Mouse (Mus musculus): ENCODE measurements around the gene Rufy4.
A peak's percentile ranks its signal among the peaks of the same experiment; 100 is the strongest.

The Rufy4 gene

DNA sequence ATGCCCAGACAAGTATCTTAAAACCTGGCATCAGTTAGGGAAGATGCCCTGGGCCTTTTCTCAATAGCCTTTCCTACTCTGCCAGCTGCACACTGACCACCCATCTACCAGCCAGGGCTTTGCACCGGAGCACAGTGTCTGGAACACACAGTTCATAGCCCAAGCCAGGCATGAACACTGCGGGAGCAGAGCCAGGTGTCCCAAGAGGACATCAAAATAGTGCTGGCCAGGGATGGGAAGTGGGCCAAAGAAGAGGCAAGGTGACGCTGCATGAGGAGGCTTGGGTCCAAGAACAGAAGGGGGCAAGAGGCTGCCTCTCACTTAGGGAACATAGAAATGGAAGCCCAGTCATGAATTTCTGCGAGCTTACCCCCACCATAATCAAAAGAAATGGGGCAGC is 19.7 kb upstream of the Rufy4 start:
- DNase-seq (ENCODE audit: extremely low spot score, low spot score): no peak

DNA sequence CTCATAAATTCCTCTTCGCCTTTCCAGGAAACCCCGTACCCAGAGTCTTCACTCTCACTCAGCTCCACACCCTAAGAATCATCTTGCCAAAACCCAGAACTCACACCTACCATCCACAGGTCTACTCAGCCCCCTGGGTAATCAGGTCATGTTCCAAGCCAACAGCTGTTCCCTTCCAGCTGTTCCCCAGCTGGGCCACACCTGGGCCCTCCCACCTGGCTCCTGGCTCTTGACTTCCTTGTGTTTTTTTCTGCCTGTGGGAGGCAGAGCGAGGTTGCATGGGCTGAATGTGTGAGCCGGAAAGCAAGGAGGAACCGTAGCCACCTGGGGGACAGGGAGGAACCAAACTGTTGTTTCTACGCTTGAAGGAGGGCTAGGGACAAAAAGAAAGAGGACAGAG is 19.1 kb upstream of the Rufy4 start:
- DNase-seq (ENCODE audit: extremely low spot score, low spot score): no peak

DNA sequence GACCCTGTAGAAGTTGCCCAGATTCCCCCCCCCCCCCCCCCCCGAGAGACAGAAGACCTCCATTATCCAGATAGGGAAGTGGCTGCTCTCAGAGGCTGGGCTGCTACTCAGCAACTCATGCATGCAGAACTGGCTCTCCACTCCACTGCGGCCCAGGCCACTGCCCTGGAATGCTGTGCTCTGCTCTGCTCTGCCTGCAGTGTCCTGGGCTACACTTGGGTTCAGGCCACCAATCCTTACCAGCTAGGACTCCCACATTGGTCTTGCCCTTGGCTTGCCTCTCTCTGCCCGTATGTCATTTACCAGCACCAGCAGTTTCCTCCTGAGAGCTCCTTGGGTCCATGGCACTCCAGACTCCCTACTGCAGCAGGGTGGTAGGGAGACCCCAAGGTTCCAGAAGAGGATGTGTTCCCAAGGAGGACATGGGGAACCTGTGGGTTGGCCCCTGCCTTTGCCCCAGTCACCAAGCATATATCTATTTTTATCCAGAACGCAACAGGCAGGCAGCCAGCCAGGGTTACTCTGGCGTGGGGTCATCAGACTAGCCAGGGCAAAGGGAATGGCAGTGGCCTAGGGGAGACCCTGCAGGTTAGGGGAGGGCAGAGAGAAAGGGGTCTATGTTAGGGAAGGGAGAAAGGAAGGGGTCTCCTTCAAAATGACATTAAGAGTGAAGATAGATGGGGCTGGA is 17.3 kb upstream of the Rufy4 start:
- no peak for DNase-seq (ENCODE audit: extremely low spot score, low spot score)

DNA sequence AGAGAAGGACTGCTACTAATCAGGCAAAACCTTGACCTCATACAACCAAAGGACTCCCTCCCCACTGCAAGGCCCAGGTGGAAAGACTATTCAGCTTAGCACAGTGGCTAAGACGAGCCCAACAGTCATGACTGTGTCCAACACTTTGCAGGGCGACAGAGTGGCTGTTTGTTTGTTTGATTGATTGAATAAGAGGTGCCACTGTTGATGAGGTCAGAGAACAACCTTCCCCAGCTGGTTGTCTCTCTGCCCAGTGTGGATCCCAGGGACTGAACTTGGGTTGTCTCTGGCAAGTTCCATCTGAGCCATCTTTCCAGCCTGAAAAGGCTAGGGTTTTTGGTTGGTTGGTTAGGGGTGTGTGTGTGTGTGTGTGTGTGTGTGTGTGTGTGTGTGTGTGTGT is 15.7 kb upstream of the Rufy4 start:
- no peak for DNase-seq (ENCODE audit: extremely low spot score, low spot score)

DNA sequence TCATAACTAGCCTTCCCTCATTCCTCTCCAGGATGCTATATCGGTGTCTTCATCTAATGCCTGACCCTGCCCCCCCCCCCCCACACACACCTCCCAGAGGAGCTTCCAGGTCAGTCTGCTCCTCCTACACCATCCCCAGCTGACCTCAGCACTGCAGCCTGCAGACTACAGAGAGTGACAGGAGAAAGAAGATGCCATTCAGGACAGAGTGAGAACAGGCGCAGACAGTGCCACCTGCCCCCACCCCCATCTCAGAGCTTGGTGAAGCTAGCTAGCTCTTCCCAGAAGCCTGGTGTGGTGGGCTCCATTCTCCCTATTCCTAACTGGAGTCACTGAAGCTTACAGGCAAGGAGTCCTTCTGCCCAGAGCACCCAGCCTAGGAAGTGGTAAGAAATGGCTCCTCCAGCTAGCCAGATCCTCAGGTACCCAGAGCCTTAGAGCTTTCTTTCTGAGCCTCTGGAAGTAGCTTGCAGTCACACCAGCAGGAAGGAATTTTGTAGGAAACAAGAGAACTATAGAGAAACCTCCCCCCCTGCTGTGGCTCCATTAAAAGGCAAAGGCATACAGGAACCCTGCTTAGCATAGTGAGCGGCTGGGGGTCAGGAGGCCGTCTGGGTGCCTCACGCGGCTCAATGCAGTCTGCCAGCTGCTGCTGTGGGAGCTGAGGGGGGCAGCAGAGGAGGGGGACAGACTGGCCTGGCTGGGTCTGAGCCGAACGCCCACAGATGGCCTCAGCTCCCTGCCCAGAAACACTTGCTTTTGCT is 14.2 kb upstream of the Rufy4 start:
- DNase-seq (ENCODE audit: extremely low spot score, low spot score): peak; percentile 76

DNA sequence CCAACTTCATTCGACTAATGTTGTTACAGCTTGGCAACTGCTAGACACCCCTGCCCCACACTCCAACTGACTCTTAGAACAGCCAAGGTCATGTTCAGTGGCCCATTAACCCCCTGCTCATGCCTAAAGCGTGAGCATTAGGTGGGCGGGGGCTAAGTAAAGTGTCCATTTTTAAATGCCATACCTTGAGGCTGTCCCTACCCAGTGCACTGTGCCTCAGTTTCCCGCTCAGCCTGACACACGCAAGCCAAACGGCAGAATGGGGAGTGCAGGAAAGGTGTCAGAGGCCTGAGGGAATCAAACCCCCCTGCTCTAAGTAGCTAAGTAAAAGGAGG is 13.7 kb upstream of the Rufy4 start:
- no peak for DNase-seq (ENCODE audit: extremely low spot score, low spot score)

DNA sequence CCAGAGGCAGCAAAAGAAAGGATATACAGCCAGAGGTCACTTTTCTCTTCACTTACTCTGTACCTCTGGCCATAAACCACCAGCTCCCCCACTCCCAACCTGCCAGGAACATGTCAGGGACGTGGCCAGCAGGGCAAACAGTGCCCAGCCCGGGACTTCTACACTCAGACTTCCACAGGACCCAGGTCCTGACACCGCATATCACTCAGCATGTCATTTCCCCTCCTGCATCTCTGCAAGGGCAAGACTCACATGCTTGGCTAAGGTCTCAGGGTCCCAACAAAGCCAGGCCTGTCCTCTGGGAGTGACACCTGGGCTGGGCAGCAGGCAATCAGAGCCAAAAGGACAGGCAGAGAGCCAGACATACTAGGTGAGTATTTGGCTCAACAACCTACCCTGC is 12.3 kb upstream of the Rufy4 start:
- DNase-seq (ENCODE audit: extremely low spot score, low spot score): no peak

DNA sequence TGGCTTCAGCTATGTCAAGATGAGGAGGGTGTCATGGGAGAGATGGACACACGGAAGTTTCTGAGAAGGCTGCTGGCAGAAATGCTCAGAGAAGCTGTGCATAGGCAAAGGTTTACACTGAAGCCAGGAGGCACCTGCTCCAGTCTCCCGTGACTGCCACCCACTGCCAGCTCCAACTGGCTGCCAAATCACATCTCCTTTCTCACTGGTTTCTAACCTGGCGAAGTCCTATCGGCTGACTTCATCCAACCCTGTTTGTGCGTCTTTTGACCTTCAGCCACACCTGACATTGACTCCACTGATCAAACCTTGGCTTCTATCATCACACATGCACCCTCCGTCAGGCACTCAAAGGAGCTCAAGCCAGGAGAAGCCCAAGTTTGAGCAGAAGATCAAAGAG is 7.5 kb upstream of the Rufy4 start:
- DNase-seq (ENCODE audit: extremely low spot score, low spot score): no peak

DNA sequence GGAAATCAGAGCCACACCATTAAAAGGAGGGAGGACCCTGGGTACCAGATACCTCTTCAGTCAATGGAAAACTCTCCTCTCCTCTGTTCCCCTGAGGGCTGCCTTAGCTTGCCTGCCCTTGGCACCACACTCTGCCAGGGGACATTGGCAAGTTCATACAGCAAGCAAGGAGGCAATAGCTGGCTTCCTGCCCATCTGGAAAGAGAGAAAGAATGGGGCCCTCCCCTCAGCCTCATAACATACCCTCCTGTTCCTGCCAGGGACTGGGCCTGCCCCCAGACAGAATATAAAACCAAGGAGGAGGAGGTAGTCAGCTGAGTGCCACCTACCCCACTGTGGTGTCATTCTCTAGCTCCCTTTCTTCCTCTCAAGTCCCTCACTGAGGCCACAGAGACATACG is 6.2 kb upstream of the Rufy4 start:
- no peak for DNase-seq (ENCODE audit: extremely low spot score, low spot score)

DNA sequence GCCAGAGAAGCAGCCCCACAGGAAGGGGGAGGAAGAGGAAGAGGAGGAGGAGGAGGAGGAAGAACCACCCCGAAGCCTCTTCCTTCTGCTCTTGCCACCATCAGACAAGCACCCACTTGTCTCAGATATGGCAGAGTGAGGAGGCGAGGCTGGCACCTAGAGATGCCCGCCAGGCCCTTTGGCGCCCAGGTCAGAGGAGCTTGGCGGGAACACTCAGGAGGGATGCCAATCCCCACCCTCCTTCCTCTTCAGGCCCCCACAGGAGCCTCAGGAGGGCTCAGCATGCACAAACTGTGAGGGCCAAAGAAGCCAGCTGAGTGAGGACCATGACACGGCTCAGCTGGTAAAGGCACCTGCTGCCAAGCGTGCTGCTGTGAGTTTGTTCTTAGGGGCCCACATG is 4.2 kb upstream of the Rufy4 start:
- DNase-seq (ENCODE audit: extremely low spot score, low spot score): no peak

DNA sequence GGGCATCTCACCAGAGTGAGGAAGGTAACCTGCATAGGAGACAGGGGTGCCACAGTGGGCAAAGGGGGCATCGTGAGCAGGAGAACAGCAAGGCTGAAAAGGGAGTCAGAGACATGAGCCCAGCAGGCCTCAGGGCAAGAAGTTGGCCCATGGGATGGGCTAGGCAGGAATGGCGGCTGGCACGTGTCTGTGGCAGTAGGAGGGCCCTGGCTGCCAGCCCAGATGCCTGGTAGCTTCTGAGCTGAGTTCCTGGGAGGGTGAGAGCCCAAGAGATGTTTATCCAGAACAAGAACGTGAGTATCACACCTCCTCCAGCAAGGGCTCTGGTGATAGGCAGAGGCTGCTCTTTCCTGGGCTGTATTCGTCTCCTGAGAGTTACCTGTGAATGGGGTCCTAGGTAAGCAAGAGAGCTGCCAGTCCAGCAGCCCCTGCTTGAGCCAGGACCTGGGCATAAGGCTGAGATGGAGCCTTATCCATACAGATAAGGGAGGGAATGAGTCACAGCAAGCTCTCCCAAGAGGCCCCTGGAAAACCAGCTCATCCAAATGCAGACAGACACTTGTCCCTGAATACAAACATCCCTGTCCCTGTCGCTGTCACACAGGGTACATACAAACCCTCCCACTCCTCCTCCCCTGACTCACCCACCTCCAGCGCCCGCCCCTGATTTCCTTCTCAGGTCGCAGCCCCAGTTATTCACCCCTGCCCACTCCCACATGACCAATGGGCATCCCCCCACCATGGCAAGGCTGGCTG is 3.3 kb upstream of the Rufy4 start:
- no peak for DNase-seq (ENCODE audit: extremely low spot score, low spot score)

DNA sequence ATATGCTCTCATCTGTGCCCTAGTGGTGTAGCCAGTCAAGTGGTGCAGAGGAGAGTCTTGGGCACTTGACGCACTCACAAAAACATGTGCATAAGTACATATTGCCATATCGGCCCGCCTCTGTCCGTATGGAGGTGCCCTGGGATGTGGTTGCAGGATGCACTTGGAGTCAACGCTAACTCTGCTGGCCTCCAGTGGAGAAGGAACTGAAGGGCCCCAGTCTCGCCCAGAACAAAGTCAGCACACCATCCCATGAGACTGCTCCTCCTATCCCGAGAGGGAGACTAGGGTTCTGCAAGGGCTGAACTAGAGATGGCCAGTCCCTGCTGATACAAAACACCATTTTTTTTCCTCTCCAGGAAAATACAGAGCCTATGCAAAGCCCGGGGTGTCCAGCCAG is 2.1 kb upstream of the Rufy4 start:
- DNase-seq (ENCODE audit: extremely low spot score, low spot score): no peak

DNA sequence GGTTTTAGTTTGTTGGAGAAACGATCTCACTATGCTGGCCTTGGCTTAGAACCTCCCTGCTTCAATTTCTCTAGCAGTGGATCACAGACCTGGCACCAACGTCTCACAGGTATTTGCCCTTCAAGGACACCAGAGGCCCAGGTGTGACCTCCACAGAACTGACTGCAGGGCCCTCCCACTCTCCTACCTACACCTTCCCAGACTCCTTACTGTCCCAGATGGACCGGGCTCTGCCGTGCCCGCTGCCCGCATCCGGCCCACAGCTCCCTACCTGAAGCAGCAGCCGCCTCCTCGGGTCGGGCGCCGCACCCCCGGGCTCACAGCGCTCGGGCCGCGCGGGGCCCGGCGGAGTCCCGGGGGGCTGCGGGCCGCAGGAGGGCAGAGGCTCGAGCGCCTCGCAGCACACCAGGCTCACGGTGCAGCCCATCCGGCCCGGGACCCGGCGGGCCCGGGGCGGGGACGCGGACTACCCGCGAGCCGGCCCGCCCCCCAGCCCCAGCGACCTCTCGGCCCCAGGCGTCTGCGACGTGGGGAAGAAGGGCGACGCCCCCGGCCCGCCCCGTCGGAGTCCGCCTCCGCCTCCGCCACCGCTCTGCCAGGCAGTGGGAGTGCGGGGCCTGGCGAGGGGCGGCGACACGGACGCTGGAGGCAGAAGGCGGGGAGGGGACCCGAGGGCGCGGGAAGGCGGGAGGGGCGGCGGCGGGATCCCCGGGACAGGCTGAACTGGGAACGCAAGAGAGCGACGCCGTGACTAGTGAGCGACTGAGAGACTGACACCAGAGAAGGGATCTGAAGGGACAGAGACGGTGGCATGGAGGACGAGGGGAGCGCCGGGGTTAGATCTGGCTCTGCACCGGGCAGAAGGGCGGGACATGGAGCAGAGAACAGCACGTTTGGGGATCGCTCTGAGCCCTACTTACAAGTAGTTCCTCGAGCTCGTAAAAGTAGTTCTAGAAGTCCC is 1.0 kb upstream of the Rufy4 start, which contains the start of gene Tns1:
Tns1 (minus strand) TSS at position 429 of the 961 bp plus-strand sequence.
- peak; percentile 68 for DNase-seq (ENCODE audit: extremely low spot score, low spot score)

DNA sequence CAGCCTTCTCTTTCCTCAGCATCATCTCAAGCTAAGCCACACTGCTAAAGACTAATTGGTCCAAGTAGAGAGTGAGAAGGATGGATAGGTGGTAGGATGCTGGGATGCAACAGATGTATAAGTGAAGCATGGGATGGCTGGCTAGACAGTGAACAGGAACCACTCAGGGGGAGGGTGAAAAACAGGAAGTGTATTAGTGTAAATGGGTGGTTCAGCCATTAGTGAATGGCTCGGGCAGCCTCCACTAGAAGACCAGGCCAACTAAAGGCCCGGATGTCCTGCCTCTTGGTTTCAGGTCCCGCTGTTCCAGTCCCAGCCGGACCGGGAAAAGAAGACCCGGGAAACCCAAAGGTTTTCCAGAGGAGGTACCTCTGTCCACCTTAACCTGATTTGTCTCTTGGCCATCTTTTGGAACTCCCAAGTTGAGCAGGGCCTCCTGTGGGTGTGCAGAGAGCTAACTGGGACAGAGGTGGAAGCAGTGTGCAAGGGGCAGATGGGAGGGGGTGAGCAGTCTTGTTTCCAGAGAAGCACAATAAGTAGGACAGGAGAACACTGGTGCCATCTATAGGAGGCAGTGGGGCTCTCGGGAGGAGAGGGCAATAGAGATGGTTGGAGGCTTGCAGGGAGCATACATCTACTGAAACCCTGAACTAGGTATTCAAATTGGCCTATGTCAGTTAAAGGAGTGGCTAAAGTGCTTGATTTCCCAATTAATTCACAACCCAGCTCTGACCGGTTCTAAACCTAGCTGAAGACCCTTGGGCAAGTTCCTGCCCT is 5.7 kb downstream of the Rufy4 start:
- DNase-seq (ENCODE audit: extremely low spot score, low spot score): no peak

DNA sequence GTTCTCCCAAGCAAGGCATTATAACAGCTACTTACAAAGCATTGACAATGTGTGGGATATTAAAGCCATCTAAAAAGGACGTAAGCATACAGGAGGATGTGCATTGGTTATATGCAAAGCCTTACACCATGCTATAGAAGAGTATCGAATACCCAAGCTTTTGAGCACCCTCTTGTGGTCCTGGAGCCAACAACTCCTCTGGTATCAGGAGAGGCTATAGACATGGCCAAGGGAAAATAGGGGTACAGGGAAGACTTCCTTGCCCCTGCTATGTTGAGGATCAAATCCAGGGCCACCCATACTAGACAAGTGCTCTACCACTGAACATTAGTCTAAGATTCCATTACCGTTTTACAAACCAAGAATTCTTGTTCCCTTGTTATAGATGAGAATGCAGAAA is 6.7 kb downstream of the Rufy4 start:
- DNase-seq (ENCODE audit: extremely low spot score, low spot score): no peak

DNA sequence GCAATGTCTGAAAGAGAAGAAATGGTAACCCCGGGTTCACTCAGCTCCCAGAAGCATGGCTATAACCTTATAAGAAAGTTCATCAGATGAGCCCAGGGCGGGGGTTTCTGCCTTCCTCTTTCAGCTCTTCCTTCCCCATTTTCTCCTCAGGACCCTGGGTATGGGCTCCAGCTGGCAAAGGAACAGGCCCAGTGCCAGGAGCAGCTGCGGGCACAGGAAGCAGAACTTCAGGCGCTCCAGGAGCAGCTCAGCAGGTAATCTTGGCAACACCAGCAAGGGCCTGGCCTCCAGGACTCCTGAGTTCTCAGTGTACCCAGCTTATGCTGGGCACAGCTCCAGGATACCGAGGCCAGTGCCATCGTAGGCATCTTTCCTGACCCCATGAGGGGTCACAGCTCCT is 8.6 kb downstream of the Rufy4 start:
- DNase-seq (ENCODE audit: extremely low spot score, low spot score): no peak

DNA sequence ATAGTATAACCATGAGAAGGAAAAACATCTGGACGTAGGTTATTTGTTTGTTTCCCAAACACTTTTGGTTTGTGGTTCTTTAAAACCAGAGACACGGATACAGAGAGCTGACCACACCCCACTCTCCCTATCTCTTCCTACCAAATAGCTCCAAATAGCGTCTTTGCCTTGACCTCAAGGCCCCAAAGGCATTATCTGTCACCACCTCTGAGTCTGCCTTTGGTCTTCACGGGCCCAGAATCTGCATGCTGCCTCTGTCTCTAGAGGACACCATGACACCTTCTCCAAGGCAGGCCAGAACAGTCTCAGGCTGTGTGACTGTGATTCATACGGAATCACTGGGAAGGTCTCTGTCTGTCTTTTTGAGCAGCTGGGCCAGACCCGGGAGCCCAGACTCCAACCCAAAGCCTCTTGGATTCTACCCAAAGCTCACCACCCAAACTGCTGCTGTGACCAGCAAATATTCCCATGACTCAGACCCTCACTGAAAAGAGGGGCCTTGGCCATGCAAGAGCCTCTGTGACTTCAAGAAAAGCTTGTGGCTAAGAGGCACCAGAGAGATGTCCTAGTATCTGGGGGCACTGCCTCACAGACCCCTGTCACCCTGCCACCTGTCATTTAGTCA is 10.1 kb downstream of the Rufy4 start:
- DNase-seq (ENCODE audit: extremely low spot score, low spot score): no peak

DNA sequence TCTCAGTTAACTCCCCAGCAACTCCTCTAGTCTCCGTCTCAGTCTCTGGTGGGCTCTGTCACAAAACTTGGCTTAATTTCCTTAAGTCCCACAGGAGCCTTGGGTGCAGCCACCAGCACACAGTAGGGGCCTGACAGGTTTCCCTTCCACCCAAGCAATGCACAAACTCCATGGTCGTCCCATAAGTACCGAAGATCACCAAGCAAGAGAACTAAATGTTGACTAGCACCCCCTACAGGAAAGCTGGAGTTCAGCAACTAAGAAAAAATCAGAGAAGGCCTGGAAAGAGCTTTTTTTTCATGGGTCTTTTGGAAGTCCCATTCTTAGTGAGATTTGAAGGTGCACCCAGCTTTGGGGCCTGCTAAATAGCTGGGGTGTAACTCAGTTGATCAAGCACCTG is 14.1 kb downstream of the Rufy4 start:
- DNase-seq (ENCODE audit: extremely low spot score, low spot score): no peak

DNA sequence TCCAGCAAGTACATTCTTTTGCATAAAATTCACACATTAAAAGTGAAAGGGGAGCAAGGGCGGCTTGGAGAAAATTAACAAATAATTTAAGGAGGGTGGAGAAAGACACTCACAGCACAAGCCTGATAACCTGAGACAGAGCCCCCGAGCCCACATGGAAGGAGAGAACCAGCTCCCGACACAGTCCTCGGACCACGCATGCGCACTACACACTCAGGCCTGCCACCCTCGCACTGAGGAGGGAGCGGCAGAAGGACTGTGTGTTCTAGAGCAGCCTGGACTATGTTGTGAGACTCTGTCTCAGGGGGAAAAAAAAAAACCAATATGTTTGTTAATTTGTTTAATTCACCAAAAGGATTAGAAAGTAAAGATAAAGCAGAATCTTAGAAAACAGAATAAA is 16.4 kb downstream of the Rufy4 start:
- no peak for DNase-seq (ENCODE audit: extremely low spot score, low spot score)
